Mouse (Mus musculus) embryonic stem cell, embryonic (primary cell): Measurements from ENCODE around the gene Rnf121.

ENCODE experiments used
- CTCF ChIA-PET, 4 experiments: fragments of 300-600 bp in 2 of 4; fragments of 350-600 bp in 2 of 4; sonication (Branson Sonifier 250); formaldehyde crosslinking; loops; one replicate each; lab custom pipeline; 2022; ENCODE audit warnings: inconsistent platforms in 2 of 4; lab: Charles Lee
- POLR2A ChIA-PET, 4 experiments: fragments of 300-600 bp in 2 of 4; fragments of 350-600 bp in 2 of 4; sonication (Branson Sonifier 250); formaldehyde crosslinking; loops; one replicate each; lab custom pipeline; 2022; ENCODE audit warnings: antibody characterized with exemption in 4 of 4, inconsistent platforms in 1 of 4; lab: Charles Lee

Gene Rnf121

GRCm38 (mm10) chr7:101998194-101998927 lies 66.9 kb downstream of the Rnf121 start:
- ChIA-PET POLR2A (interaction anchor here in 3 of 4 experiments (0.6 to 5.1 kb wide), 26 partner anchors 10 to 335 kb away, joined by 3 to 64 read pairs (median 4); partner anchors contain the start of genes Rnf121 (in 2 of the 3), Xndc1 (in 2 of the 3), Clpb (in 1 of the 3) and Il18bp (in 1 of the 3)), CTCF (interaction anchor here (0.5 to 3.2 kb wide), 62 partner anchors 8 to 976 kb away, joined by 3 to 28 read pairs (median 4); partner anchors contain the start of gene Il18bp (in 1 of the 4))

DNA sequence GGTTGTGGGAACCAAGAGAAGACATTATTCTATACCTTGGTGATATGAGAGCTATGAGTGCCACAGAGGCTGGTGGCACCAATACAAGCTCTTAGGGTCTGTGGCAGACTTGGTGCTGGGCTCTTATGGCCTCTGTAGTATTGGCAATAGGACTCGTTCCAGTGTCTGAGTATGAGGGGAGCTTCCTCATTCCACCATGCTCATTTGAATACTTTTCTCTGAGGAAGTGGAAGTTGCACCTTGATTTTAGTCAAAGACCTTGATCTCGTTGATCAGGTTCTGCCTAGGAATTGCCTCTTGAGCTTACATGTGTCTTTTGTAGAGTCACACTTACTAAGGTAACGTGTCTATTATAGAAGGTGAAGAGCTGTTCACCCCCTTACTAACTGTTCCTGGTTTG lies 71.0 kb downstream of the Rnf121 start:
- CTCF ChIA-PET = no interaction called here
- POLR2A ChIA-PET = interaction anchor here in 1 of 4 experiments (1.4 to 3.0 kb wide), 3 partner anchors 9 to 20 kb away, joined by 4 to 12 read pairs (median 10); no protein-coding TSS in a partner anchor

DNA sequence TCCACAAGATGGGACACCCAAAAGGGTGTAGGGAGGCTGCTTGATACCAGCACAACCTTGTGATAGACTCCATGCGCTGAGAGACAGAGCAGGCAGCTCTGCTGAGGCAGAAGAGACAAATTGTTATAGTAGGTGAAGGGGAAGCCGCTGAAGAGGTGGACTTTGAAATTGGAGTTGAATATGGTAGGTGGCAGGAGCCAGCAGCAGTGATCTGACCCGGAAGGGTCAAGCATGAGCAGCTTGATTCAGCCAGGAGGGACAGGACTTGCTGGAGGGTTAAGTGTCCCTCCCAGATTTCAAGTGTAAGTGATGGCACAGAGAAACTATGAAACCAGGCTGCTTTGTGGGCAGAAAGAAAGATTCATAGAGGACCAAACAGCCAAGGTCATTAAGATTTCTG lies 80.2 kb downstream of the Rnf121 start:
- ChIA-PET CTCF (interaction anchor here in 3 of 4 experiments (1.3 to 4.8 kb wide), 3 partner anchors 13 to 14 kb away, joined by 4 to 28 read pairs (median 10); no protein-coding TSS in a partner anchor), POLR2A (interaction anchor here in 2 of 4 experiments (0.9 to 3.2 kb wide), 14 partner anchors 9 to 116 kb away, joined by 3 to 23 read pairs (median 4); partner anchors contain the start of genes Rnf121 (in 1 of the 2), Xndc1 (in 1 of the 2) and Xntrpc (in 1 of the 2))

DNA sequence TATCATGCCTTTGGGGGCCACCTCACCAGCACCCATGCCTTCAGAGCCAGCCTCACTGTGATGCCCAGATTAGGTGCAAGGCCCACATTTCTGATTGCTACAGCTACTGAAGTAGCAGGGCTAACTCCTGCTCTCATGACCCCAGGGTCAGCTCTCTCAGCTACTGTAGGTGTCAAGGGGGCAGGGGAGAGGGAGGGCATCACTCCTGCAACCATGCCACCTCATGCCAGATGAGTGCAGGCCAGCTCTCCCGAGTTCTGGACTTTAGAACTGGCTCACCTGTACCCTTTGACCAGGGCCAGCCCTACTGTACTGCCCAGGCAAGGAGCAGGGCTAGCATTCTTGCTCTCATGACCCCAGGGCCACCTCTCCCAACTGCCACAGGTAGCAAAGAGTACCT lies 82.5 kb downstream of the Rnf121 start:
- ChIA-PET CTCF (interaction anchor here in 2 of 4 experiments (0.6 to 4.8 kb wide), 4 partner anchors 16 to 65 kb away, joined by 3 to 28 read pairs (median 6); no protein-coding TSS in a partner anchor), POLR2A (interaction anchor here in 2 of 4 experiments (0.9 to 1.2 kb wide), 5 partner anchors 12 to 98 kb away, joined by 3 read pairs; no protein-coding TSS in a partner anchor)

DNA sequence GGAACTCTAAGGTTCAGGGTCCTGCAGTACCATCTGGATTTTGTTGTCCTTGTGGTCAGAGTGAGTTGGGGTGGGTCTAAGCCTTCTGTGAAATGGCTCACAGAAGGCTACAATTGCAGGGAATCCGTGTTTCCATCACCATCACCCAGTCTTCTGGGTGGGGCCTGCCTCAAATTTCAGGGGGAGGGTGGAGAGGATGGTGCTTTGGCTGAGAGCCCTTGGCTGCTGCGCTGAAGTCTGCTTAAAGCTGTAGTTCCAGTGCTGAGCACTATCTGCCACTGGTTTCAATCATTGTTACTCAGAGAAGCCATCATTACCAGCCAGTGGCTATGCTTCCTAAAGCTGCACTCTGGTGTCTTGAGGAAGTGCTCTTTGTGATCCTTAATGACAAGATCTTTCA lies 90.8 kb downstream of the Rnf121 start:
- ChIA-PET POLR2A (interaction anchor here in 2 of 4 experiments (0.8 to 1.7 kb wide), 4 partner anchors 9 to 22 kb away, joined by 3 to 4 read pairs (median 4); no protein-coding TSS in a partner anchor), CTCF (interaction anchor here in 1 of 4 experiments (1.6 kb wide), 1 partner anchor 24 kb away, joined by 4 read pairs; no protein-coding TSS in a partner anchor)

GRCm38 (mm10) chr7:101973730-101974129 lies 91.5 kb downstream of the Rnf121 start:
- ChIA-PET CTCF (interaction anchor here in 1 of 4 experiments (1.6 kb wide), 1 partner anchor 25 kb away, joined by 4 read pairs; no protein-coding TSS in a partner anchor), POLR2A (interaction anchor here in 2 of 4 experiments (0.6 to 1.1 kb wide), 5 partner anchors 9 to 73 kb away, joined by 3 to 5 read pairs (median 4); no protein-coding TSS in a partner anchor)

- POLR2A ChIA-PET = interaction anchor here in 2 of 4 experiments (0.6 to 1.3 kb wide), 4 partner anchors 12 to 473 kb away, joined by 3 read pairs; partner anchors contain the start of gene Phox2a (in 1 of the 2)
- CTCF ChIA-PET = interaction anchor here in 1 of 4 experiments (0.7 kb wide), 1 partner anchor 468 kb away, joined by 3 read pairs; no protein-coding TSS in a partner anchor
Observed at GRCm38 (mm10) chr7:101971721-101972120, 93.5 kb downstream of the Rnf121 start.

DNA sequence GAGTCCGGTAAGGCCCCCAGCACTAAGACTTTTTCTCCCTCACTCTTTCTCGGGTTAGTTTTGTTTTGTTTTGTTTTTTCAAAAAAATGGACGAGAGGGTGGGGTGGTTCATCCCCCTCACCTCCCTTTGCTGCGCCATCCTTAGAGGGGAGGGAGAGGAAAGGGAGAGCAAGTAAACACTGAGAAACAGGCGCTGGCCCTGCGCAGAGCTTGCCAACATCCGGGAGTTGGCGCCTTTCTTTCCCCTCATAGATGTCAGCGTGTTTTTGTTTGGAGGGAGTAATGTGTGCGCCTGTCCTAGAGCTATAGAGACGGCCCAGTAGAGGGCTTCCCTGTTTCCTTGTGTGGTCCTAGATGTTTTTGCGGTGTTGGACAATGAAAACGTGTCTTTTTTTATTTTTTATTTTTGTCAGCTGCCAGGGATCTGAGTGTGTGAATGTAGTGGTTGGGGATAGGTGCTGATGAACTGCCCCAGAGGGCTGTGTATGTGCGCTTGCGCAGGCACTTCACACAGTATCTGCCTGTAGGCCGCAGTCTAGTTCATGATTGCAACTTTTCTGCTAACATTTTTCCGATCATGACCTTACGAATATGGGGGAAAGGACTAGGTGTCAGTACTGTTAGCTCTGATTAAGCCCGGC lies 94.3 kb downstream of the Rnf121 start:
- CTCF ChIA-PET = interaction anchor here in 3 of 4 experiments (0.6 to 1.5 kb wide), 3 partner anchors 28 to 119 kb away, joined by 3 to 5 read pairs (median 4); no protein-coding TSS in a partner anchor
- POLR2A ChIA-PET = interaction anchor here in 3 of 4 experiments (0.6 to 2.8 kb wide), 18 partner anchors 10 to 967 kb away, joined by 3 to 9 read pairs (median 3); partner anchors contain the start of genes Clpb (in 1 of the 3), Phox2a (in 1 of the 3), Rnf121 (in 1 of the 3) and Xndc1 (in 1 of the 3)

GRCm38 (mm10) chr7:101970429-101970775 lies 94.9 kb downstream of the Rnf121 start:
- CTCF ChIA-PET = interaction anchor here in 3 of 4 experiments (0.6 to 1.5 kb wide), 6 partner anchors 28 to 304 kb away, joined by 3 to 5 read pairs (median 4); no protein-coding TSS in a partner anchor
- POLR2A ChIA-PET = interaction anchor here in 3 of 4 experiments (0.6 to 2.8 kb wide), 27 partner anchors 9 to 967 kb away, joined by 3 to 9 read pairs (median 3); partner anchors contain the start of genes Clpb (in 1 of the 3), Phox2a (in 1 of the 3), Rnf121 (in 1 of the 3) and Xndc1 (in 1 of the 3)

GRCm38 (mm10) chr7:101969694-101970428 lies 95.4 kb downstream of the Rnf121 start:
- ChIA-PET POLR2A (interaction anchor here in 3 of 4 experiments (0.5 to 2.8 kb wide), 26 partner anchors 9 to 966 kb away, joined by 3 to 9 read pairs (median 4); partner anchors contain the start of genes Clpb (in 1 of the 3), Rnf121 (in 1 of the 3), Xndc1 (in 1 of the 3) and Xntrpc (in 1 of the 3)), CTCF (interaction anchor here in 3 of 4 experiments (0.6 to 1.5 kb wide), 6 partner anchors 29 to 303 kb away, joined by 3 to 5 read pairs (median 4); no protein-coding TSS in a partner anchor)
